Mouse (Mus musculus): Measurements from ENCODE around the gene Slitrk5. TPM values are rescaled to one million over a fixed set of nuclear protein-coding genes. Genes with fewer than 3 reads are reported as not detected.

Gene Slitrk5
- polyA plus RNA-seq, 1 experiment from 2014 or later = 0.65 TPM

DNA sequence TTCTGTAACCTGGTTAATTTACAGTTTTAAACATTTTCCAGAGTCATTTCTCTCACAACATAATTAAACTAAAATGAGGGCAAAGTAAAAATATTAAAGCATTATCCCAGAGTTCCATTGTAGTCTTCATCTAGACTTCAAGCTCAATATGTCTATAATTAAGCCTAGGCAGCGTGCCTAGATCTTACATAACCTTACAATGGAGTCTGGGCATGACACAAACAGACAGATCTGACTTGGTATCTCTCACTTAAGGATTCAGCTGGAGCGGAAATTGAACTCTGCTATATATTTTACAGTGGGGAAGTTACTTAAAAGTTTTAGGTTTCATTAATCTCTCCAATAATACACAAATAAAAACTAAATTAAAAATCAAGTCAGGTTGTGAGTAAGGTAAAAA, 54.9 kb downstream of the Slitrk5 start:
- H3K27me3 ChIP-seq = no peaks in the 10 kb centered on the region
- no peak overlapping the region for H3K9ac ChIP-seq
- ATAC-seq (ENCODE audit: borderline replicate concordance, extremely low read depth, low FRiP score, low TSS enrichment) = no peak
- no peak overlapping the region for H3K4me2 ChIP-seq
- no peaks in the 10 kb centered on the region for H3K9me3 ChIP-seq
- no peak overlapping the region for H3K4me3 ChIP-seq
- no peaks in the 10 kb centered on the region for H3K4me1 ChIP-seq
- H3K27ac ChIP-seq = no peak overlapping the region
- no peaks in the 10 kb centered on the region for H3K36me3 ChIP-seq
- 63% methylated on average over 2 of the region's 2 CpGs for WGBS
